Mouse (Mus musculus) embryonic fibroblast, embryonic 13.5 days (primary cell): ENCODE results near the gene Cacna1d.

Experiments used
- CTCF ChIP-seq: IDR thresholded peaks from 2 replicates; pipeline ENCODE4 v1.5.1; 2011; ENCODE audit warnings: mild to moderate bottlenecking, control low read depth, low read length, moderate library complexity, borderline replicate concordance; ENCODE audit not compliant: insufficient read depth
- POLR2A ChIP-seq: IDR thresholded peaks from 2 replicates; pipeline ENCODE4 v1.6.1; 2011; ENCODE audit warnings: low read depth, mild to moderate bottlenecking, control low read depth, low read length, moderate library complexity

DNA sequence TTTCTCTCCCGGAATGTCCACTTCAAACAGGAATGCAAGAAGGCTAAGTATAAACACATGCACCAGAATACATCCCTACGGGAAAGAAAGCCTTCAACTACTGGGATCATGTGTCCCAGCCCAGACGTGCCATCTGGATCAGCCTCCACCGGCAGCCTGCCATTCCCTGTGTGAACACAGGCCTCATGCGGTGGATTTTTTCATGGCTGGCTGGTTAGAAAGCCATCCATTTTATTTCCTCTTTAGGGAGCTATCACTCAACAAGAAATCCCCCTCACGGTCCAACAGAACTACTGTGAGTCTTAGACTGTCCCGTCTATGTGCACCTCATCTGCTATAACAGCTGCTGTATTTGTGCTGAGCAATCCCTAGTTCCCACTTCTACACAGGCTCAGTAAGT, 343.5 kb downstream of the Cacna1d start:
- TF ChIP-seq CTCF (no peak), POLR2A (no peak)
